ENCODE assay signal across 16 mouse cellular contexts in the genomic region with DNA sequence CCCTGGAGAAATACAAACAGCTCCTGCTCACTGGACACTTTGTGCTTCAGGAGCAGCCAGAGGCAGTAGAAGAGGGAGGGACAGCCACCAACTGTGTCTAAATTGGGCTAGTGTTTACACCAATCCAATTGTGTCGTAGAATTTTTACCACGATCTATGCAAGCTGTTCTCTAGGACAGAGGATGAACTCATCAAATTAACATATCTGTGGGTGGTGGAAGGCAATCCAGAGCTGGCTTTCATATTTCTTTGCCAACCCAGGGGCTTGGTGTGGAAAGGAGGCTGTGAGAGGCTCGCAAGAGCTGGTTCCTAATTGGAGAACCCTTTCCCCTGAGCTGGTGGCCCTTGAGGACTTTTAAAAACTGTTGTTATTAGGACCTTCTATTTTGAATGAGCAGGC.
DNase-seq lines count a peak whose midpoint lies in the region; ATAC-seq and TF ChIP-seq lines count a peak whose summit lies in the region.
"Had no signal": no experiment of that assay in that cellular context is flagged by ENCODE, and none has a peak within 500 bp of the region (broad histone marks: within the 10 kb centered on the region; RNA-seq: fewer than 3 reads in every experiment).

No protein-coding gene starts in this region.

- H3K9ac ChIP-seq in liver, adult 2 months (ENCODE audit: low read depth, low read length) = no peak overlapping the region
- H3K9ac ChIP-seq in liver, embryonic 11.5 days (ENCODE audit: low read depth, low read length) = no peak overlapping the region
- H3K9ac ChIP-seq: embryonic facial prominence, embryonic 12.5 days; hindbrain, embryonic 12.5 days; midbrain, embryonic 15.5 days; neural tube, embryonic 13.5 days had no signal

- no peak for TF ChIP-seq POLR2A in liver, adult 2 months (IDR thresholded peaks at IDR 0.05; ENCODE audit: extremely low read depth, insufficient read depth, low read length)

- H3K4me2 ChIP-seq in liver, embryonic 11.5 days = no peak overlapping the region
- H3K4me2 ChIP-seq: embryonic facial prominence, embryonic 12.5 days; hindbrain, embryonic 12.5 days; midbrain, embryonic 15.5 days; neural tube, embryonic 13.5 days had no signal

- H3K9me3 ChIP-seq in liver, embryonic 11.5 days (ENCODE audit: control insufficient read depth, low read length) = no peaks in the 10 kb centered on the region
- H3K9me3 ChIP-seq: embryonic facial prominence, embryonic 12.5 days; hindbrain, embryonic 12.5 days; midbrain, embryonic 15.5 days; neural tube, embryonic 13.5 days had no signal

- H3K27me3 ChIP-seq in liver, adult 2 months (ENCODE audit: control insufficient read depth, insufficient read depth, low read length) = no peaks in the 10 kb centered on the region
- no peaks in the 10 kb centered on the region for H3K27me3 ChIP-seq in liver, embryonic 11.5 days (replicated peaks; ENCODE audit: control insufficient read depth, insufficient read depth, low read length)
- H3K27me3 ChIP-seq: embryonic facial prominence, embryonic 12.5 days; hindbrain, embryonic 12.5 days; midbrain, embryonic 15.5 days; neural tube, embryonic 13.5 days had no signal

- H3K79me2 ChIP-seq in liver, adult 2 months (ENCODE audit: control insufficient read depth, insufficient read depth, low read length) = no peaks in the 10 kb centered on the region

- 54% methylated on average over 3 of the region's 3 CpGs for WGBS in liver, adult 2 months
- WGBS in liver, embryonic 11.5 days = 62% methylated on average over 3 of the region's 3 CpGs

- H3K36me3 ChIP-seq in liver, adult 2 months (ENCODE audit: control insufficient read depth, insufficient read depth, low read length) = no peaks in the 10 kb centered on the region
- H3K36me3 ChIP-seq in liver, embryonic 11.5 days (ENCODE audit: control insufficient read depth, insufficient read depth, low read length) = no peaks in the 10 kb centered on the region
- H3K36me3 ChIP-seq: embryonic facial prominence, embryonic 12.5 days; hindbrain, embryonic 12.5 days; midbrain, embryonic 15.5 days; neural tube, embryonic 13.5 days had no signal

- H3K4me1 ChIP-seq in liver, adult 2 months (ENCODE audit: control insufficient read depth, insufficient read depth, low read length) = peaks cover 5% of the 10 kb centered on the region
- H3K4me1 ChIP-seq in liver, embryonic 11.5 days (replicated peaks; ENCODE audit: control insufficient read depth, insufficient read depth, low read length) = no peaks in the 10 kb centered on the region; the same call in 1 of the 2 replicates
- H3K4me1 ChIP-seq: hindbrain, embryonic 12.5 days; midbrain, embryonic 15.5 days; neural tube, embryonic 13.5 days had no signal

- no peak for ATAC-seq in liver, embryonic 11.5 days (replicated peaks; ENCODE audit: low FRiP score)
- ATAC-seq: forebrain, embryonic 16.5 days; intestine, postnatal 0 days; lung, postnatal 0 days; midbrain, embryonic 15.5 days had no signal

- DNase-seq in cerebellum, adult 9-10 months = peak; percentile 11
- no peak for DNase-seq in cerebellum, adult 11-12 months
- peak; percentile 12 for DNase-seq in liver, adult 2 months (ENCODE audit: extremely low read depth, low read depth, low spot score)
- no peak for DNase-seq in liver, embryonic 11.5 days (ENCODE audit: low spot score)
- peak; percentile 41 to 69 for DNase-seq in layer of hippocampus, adult 2 months (ENCODE audit: low spot score in 2 of 2)
- peak; percentile 42 to 88 for DNase-seq in left cerebral cortex, postnatal 25 days (ENCODE audit: low spot score in 2 of 2)
- DNase-seq in lung, postnatal 10 days = no peak
- DNase-seq in T-cell, adult 2 months (ENCODE audit: low spot score) = no peak
- DNase-seq: cerebellum, adult 9-11 months had no signal

- H3K4me3 ChIP-seq in liver, adult 2 months (ENCODE audit: insufficient read depth, low read depth, low read length) = no peak overlapping the region
- H3K4me3 ChIP-seq in liver, embryonic 11.5 days (ENCODE audit: low read depth, low read length) = no peak overlapping the region
- H3K4me3 ChIP-seq in layer of hippocampus, adult 2 months = no peak overlapping the region
- H3K4me3 ChIP-seq: embryonic facial prominence, embryonic 12.5 days; hindbrain, embryonic 12.5 days; midbrain, embryonic 15.5 days; neural tube, embryonic 13.5 days had no signal

- no peak overlapping the region for H3K27ac ChIP-seq in liver, adult 2 months (replicated peaks; ENCODE audit: insufficient read depth, low read depth, low read length)
- no peak overlapping the region for H3K27ac ChIP-seq in liver, embryonic 11.5 days (ENCODE audit: low read depth, low read length)
- H3K27ac ChIP-seq in layer of hippocampus, adult 2 months = peak overlapping the region; percentile 63
- H3K27ac ChIP-seq: embryonic facial prominence, embryonic 12.5 days; hindbrain, embryonic 12.5 days; midbrain, embryonic 15.5 days; neural tube, embryonic 13.5 days had no signal

- intact Hi-C loops in left cerebral cortex, postnatal 25 days (cut with DNase I) = no loop called here

- TF ChIP-seq CTCF in liver, adult 2 months (IDR thresholded peaks at IDR 0.05; ENCODE audit: low read depth, low read length) = no peak
- no peak for TF ChIP-seq CTCF in layer of hippocampus, adult 2 months (conservative IDR thresholded peaks at IDR 0.05)

Comparison
In these comparisons a context has a peak if more than half of its experiments do, and no peak if none do; other contexts are left out.
1. DNase-seq: peak in cerebellum, adult 9-10 months (single experiment), liver, adult 2 months (single experiment), layer of hippocampus, adult 2 months (2 of 2) and left cerebral cortex, postnatal 25 days (2 of 2); none in cerebellum, adult 11-12 months (single experiment), liver, embryonic 11.5 days (single experiment), lung, postnatal 10 days (single experiment) and T-cell, adult 2 months (single experiment).